Mouse (Mus musculus) spleen, adult 2 months (tissue): ENCODE measurements around the gene Has1. TPM values are rescaled to one million over a fixed set of nuclear protein-coding genes. Genes with fewer than 3 reads are reported as not detected.
"Not testable (repeated sequence)": the region's sequence is repeated elsewhere in the genome, so short reads cannot be mapped to it uniquely, and the experiment has no call there.

ENCODE experiments used
- DNase-seq, 2 experiments: peaks; one replicate each; pipeline versions ENCODE4 v3.0.0 to v3.0.0-alpha.2; 2012 to 2021; ENCODE audit warnings: low spot score in 2 of 2, low read depth in 1 of 2
- H3K27ac ChIP-seq: fragments of 200-500 bp; 2 replicates; pipeline ENCODE4 v1.5.1; 2012; ENCODE audit warnings: low read length, inconsistent platforms; ENCODE audit not compliant: insufficient read depth
- H3K27me3 ChIP-seq: fragments of 200-500 bp; 2 replicates; pipeline ENCODE4 v1.6.1; 2012; ENCODE audit warnings: mild to moderate bottlenecking, moderate library complexity, low read length, inconsistent platforms; ENCODE audit not compliant: control insufficient read depth, insufficient read depth
- H3K36me3 ChIP-seq: fragments of 200-500 bp; 2 replicates; pipeline ENCODE4 v1.6.1; 2012; ENCODE audit warnings: mild to moderate bottlenecking, low read length, inconsistent platforms; ENCODE audit not compliant: control insufficient read depth, insufficient read depth
- H3K4me1 ChIP-seq: fragments of 200-500 bp; 2 replicates; pipeline ENCODE4 v1.6.1; 2011; ENCODE audit warnings: inconsistent platforms; ENCODE audit not compliant: control insufficient read depth, insufficient read depth, insufficient read length
- H3K4me3 ChIP-seq: fragments of 200-500 bp; 2 replicates; pipeline ENCODE4 v1.5.1; 2011; ENCODE audit warnings: mild to moderate bottlenecking, inconsistent platforms; ENCODE audit not compliant: insufficient read depth, insufficient read length; ENCODE audit errors: extremely low read depth
- CTCF ChIP-seq: fragments of 200-500 bp; IDR thresholded peaks from 2 replicates; pipeline ENCODE4 v1.5.1; 2011; ENCODE audit warnings: mild to moderate bottlenecking, inconsistent platforms; ENCODE audit not compliant: insufficient read depth, insufficient read length, insufficient replicate concordance; ENCODE audit errors: extremely low read depth
- POLR2A ChIP-seq: fragments of 200-500 bp; IDR thresholded peaks from 2 replicates; pipeline ENCODE4 v1.6.1; 2011; ENCODE audit warnings: low read depth, low read length, inconsistent platforms
- WGBS: fragments of 180-500 bp; shearing (Covaris S2); methylation state at CpG from one replicate; pipeline ENCODE4 v1.1.7; 2018; 5-methylcytosine and 5-hydroxymethylcytosine counted together
- polyA plus RNA-seq: library from polyadenylated mRNA; depleted of rRNA; stranded (reverse); fragments of >200 nt; gene quantifications from 2 replicates; pipeline ENCODE4 v1.2.3, GENCODE M21; 2012

Gene Has1
- polyA plus RNA-seq, 1 experiment, result 0.11 TPM

DNA sequence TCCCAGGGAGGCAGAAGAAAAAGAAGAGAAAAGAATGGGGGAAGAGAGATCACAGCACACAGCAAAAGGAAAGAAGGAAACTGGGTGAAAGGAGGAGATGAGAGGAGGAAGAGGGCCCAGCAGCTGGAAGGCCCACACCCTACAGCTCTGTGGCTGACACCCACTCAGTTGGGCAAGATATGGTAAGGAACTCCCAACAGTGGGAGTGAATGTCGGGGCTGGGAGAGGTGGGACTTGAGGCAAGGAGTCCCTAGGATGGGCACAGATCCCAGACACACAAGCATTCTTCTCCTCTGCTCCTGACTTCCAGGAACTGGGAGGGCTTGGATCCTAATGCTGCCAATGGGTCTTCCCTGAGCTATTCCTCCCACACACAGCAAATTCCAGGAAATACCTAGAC lies 7.4 kb upstream of the Has1 start:
- DNase-seq, result no peak
- no peaks in the 10 kb centered on the region for H3K27me3 ChIP-seq
- no peak overlapping the region for H3K27ac ChIP-seq
- no peak for TF ChIP-seq CTCF
- no peak for TF ChIP-seq POLR2A
- WGBS, result 61% methylated on average over 1 of the region's 1 CpGs
- H3K4me1 ChIP-seq, result no peaks in the 10 kb centered on the region
- no peak overlapping the region for H3K4me3 ChIP-seq
- H3K36me3 ChIP-seq, result no peaks in the 10 kb centered on the region

DNA sequence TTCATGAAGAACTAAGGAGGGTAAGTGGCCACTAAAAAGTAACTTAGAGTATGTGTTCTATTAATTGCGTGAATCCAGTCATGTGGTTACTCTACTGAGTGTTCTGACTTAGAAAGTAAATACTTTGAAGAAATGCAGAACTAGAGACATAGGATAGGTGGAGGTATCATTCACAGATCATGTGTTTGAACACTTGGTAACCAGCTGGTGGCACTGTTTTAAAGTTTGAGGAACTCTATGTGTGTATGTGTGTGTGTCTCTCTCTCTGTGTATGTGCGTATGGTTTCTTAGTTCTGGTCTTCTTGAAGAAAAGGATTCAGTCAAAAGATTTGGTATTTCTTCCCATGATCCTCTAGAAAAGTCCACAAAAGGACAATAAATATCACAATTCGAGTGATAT lies 5.1 kb upstream of the Has1 start:
- H3K4me1 ChIP-seq, result no peaks in the 10 kb centered on the region
- no peak overlapping the region for H3K27ac ChIP-seq
- no peaks in the 10 kb centered on the region for H3K36me3 ChIP-seq
- H3K27me3 ChIP-seq, result no peaks in the 10 kb centered on the region
- WGBS, result 56% methylated on average over 3 of the region's 3 CpGs
- TF ChIP-seq POLR2A, result no peak
- TF ChIP-seq CTCF, result no peak
- DNase-seq, result no peak
- no peak overlapping the region for H3K4me3 ChIP-seq

GRCm38 (mm10) chr17:17857446-17857845 lies 2.4 kb upstream of the Has1 start:
- WGBS, result 78% methylated on average over 1 of the region's 1 CpGs
- no peak for DNase-seq
- TF ChIP-seq CTCF (no peak), POLR2A (no peak)

GRCm38 (mm10) chr17:17856612-17857011 lies 1.6 kb upstream of the Has1 start:
- WGBS, result 82% methylated on average over 1 of the region's 1 CpGs
- Histone ChIP-seq H3K4me3 (no peak overlapping the region), H3K4me1 (no peaks in the 10 kb centered on the region), H3K27me3 (no peaks in the 10 kb centered on the region), H3K36me3 (no peaks in the 10 kb centered on the region), H3K27ac (no peak overlapping the region)
- TF ChIP-seq CTCF, result no peak
- TF ChIP-seq POLR2A, result no peak
- no peak for DNase-seq

More at GRCm38 (mm10) chr17:17857446-17857845, 2.4 kb upstream of the Has1 start:
- no peaks in the 10 kb centered on the region for H3K27me3 ChIP-seq
- H3K27ac ChIP-seq, result no peak overlapping the region
- no peak overlapping the region for H3K4me3 ChIP-seq
- H3K4me1 ChIP-seq, result no peaks in the 10 kb centered on the region
- no peaks in the 10 kb centered on the region for H3K36me3 ChIP-seq

DNA sequence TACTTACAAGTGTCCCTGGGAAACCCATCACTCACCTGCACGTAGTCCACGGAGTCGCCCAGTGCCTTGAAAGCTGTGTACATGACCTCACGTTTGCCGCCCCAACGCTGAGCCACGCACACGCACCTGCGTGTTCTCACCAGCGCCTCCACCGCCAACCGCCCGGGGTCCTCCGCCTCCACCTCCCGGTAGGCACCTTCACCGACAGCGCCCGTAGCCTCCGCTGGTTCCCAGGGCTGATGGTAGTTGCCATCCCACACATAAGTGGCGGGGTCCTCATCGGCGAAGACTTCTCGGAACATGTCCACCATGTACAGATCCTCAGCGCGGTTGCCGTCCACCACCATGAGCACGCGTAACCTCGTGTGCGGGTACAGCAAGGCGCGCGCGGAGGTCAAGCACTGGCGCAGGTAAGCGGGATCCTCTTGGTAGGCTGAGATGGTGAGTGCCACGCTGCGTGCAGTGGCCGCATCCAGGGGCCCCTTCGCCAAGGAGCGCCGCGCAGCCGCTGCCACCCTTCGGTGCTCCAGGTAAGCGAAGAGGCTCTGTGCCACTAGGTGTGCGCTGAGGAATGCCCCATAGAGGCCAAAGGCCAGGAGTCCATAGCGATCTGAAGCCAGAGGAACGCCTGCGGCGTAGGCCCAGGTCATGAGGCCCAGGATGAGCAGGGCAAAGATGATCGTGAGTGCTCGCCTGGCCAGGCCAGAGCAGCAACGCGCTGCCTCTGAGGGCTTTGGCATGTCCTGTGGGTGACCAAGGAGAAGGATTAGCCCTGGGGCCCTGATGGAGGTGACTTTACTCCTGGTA lies 4.9 kb downstream of the Has1 start:
- no peaks in the 10 kb centered on the region for H3K36me3 ChIP-seq
- no peak overlapping the region for H3K4me3 ChIP-seq
- no peak for DNase-seq
- TF ChIP-seq POLR2A (no peak), CTCF (no peak)
- no peaks in the 10 kb centered on the region; the same call in 1 of the 2 replicates for H3K27me3 ChIP-seq
- H3K4me1 ChIP-seq, result no peaks in the 10 kb centered on the region
- 47% methylated on average over 55 of the region's 55 CpGs for WGBS
- H3K27ac ChIP-seq, result no peak overlapping the region

GRCm38 (mm10) chr17:17848988-17849387 lies 6.0 kb downstream of the Has1 start:
- no peaks in the 10 kb centered on the region for H3K36me3 ChIP-seq
- H3K4me3 ChIP-seq, result no peak overlapping the region
- 40% methylated on average over 2 of the region's 2 CpGs for WGBS
- DNase-seq, result no peak
- no peak for TF ChIP-seq POLR2A
- no peak for TF ChIP-seq CTCF
- no peaks in the 10 kb centered on the region for H3K4me1 ChIP-seq
- H3K27me3 ChIP-seq, result no peaks in the 10 kb centered on the region; the same call in 1 of the 2 replicates
- H3K27ac ChIP-seq, result no peak overlapping the region

GRCm38 (mm10) chr17:17845187-17846027 lies 9.6 kb downstream of the Has1 start:
- no peak overlapping the region for H3K4me3 ChIP-seq
- H3K36me3 ChIP-seq, result no peaks in the 10 kb centered on the region
- no peak for DNase-seq
- 64% methylated on average over 10 of the region's 10 CpGs for WGBS
- H3K27me3 ChIP-seq, result no peaks in the 10 kb centered on the region; the same call in 1 of the 2 replicates
- TF ChIP-seq POLR2A, result no peak
- TF ChIP-seq CTCF, result no peak
- H3K27ac ChIP-seq, result no peak overlapping the region
- no peaks in the 10 kb centered on the region for H3K4me1 ChIP-seq

DNA sequence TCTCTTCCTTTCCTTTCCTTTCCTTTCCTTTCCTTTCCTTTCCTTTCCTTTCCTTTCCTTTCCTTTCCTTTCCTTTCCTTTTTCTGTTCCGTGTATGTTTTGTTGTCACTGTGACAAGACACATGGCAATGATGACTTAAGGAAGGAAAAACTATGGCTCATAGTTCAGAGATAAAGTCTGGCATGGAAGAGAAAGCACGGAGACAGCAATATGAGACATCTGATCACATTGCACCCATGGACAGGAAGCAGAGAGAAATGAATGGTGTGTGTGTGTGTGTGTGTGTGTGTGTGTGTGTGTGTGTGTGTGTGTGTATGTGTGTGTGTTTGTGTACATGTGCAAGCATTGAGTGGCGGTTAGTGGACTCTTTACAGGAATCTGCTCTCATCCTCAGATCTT lies 10.4 kb downstream of the Has1 start:
- not testable (repeated sequence) for DNase-seq, H3K27ac ChIP-seq, H3K4me1 ChIP-seq, H3K27me3 ChIP-seq, H3K4me3 ChIP-seq, H3K36me3 ChIP-seq
- WGBS, result 75% methylated on average over 3 of the region's 3 CpGs
